Mouse (Mus musculus) neural tube, embryonic 15.5 days (tissue): ENCODE measurements around the gene Pgm1. TPM values are rescaled to one million over a fixed set of nuclear protein-coding genes. Genes with fewer than 3 reads are reported as not detected.

Experiments
- ATAC-seq: fragments of 200-750 bp; cut with Nextera tagmentation; 2 replicates; pipeline ENCODE4 v1.8.0; 2017; ENCODE audit warnings: mild to moderate bottlenecking, moderate TSS enrichment, moderate library complexity; ENCODE audit not compliant: low FRiP score
- H3K27ac ChIP-seq: fragments of 300-500 bp; sonication (generic); replicated peaks from 2 replicates; pipeline ENCODE4 v1.5.1; 2015; ENCODE audit warnings: mild to moderate bottlenecking, inconsistent platforms
- H3K27me3 ChIP-seq: fragments of 300-500 bp; sonication (generic); replicated peaks from 2 replicates; pipeline ENCODE4 v1.6.1; 2015; ENCODE audit warnings: inconsistent platforms
- H3K36me3 ChIP-seq: fragments of 300-500 bp; sonication (generic); 2 replicates; pipeline ENCODE4 v1.6.1; 2015; ENCODE audit warnings: inconsistent platforms
- H3K4me1 ChIP-seq: fragments of 300-500 bp; sonication (generic); 2 replicates; pipeline ENCODE4 v1.6.1; 2015; ENCODE audit warnings: inconsistent platforms
- H3K4me2 ChIP-seq: fragments of 300-500 bp; sonication (generic); 2 replicates; pipeline ENCODE4 v1.6.1; 2015; ENCODE audit warnings: inconsistent platforms, mild to moderate bottlenecking, moderate library complexity
- H3K4me3 ChIP-seq: fragments of 300-500 bp; sonication (generic); replicated peaks from 2 replicates; pipeline ENCODE4 v1.5.1; 2015; ENCODE audit warnings: mild to moderate bottlenecking, inconsistent platforms
- H3K9ac ChIP-seq: fragments of 300-500 bp; sonication (generic); replicated peaks from 2 replicates; pipeline ENCODE4 v1.6.1; 2015; ENCODE audit warnings: mild to moderate bottlenecking, inconsistent platforms
- H3K9me3 ChIP-seq: fragments of 300-500 bp; sonication (generic); replicated peaks from 2 replicates; pipeline ENCODE4 v1.6.1; 2016; ENCODE audit warnings: inconsistent platforms
- WGBS: fragments of 180-500 bp; shearing (Covaris S2); methylation state at CpG from one replicate; pipeline ENCODE4 v1.1.7; 2015; ENCODE audit warnings: mixed read lengths; 5-methylcytosine and 5-hydroxymethylcytosine counted together
- polyA plus RNA-seq: library from polyadenylated mRNA; unstranded; fragments of >200 nt; fragmentation: Nextera tagmentation; extraction: Ambion mirVana; gene quantifications from 2 replicates; pipeline ENCODE4 v1.2.1, GENCODE M21; 2015

Pgm1 gene
- polyA plus RNA-seq, 1 experiment from 2014 or later = 91.9 TPM

DNA sequence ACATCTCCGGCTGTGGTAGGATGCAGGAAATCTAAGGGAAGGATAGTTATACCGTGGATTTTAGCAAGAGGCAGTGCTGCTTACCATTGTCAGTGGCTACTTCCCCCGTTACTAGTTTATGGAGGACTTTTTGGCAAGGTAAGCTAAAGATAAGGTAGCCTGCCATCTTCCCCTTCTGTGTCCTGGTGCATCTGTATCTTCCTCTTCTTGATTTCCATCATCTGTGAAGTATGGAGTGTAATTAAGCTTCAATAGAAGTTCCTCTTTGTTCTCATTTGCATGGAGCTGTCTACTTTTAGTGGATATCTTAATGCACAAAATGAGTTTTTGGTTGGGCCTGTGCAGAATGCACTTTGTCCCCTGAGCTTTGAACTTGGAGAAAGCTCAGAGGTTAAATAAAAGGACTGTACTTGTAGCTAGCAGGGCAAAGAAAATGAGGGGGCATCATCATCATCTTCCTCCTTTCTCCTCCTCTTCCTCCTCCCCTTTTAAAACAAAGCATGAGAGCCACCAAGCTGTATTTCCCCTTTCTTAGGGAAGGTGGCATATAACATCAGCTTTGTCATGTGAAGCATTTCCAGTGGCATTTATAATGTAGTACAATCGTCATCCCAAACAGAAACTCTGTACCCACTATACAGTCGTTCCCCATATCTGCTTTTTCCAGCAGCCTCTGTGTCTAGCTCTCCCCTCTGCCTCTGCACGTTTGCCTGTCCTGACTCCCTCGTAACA lies 29.0 kb downstream of the Pgm1 start:
- H3K4me2 ChIP-seq = no peak overlapping the region
- no peak overlapping the region for H3K27ac ChIP-seq
- 84% methylated on average over 7 of the region's 7 CpGs for WGBS
- H3K27me3 ChIP-seq = no peaks in the 10 kb centered on the region
- no peaks in the 10 kb centered on the region for H3K4me1 ChIP-seq
- no peaks in the 10 kb centered on the region for H3K9me3 ChIP-seq
- ATAC-seq = no peak
- no peak overlapping the region for H3K9ac ChIP-seq
- H3K4me3 ChIP-seq = no peak overlapping the region
- H3K36me3 ChIP-seq = peaks cover under 1% of the 10 kb centered on the region; the same call in 1 of the 2 replicates

DNA sequence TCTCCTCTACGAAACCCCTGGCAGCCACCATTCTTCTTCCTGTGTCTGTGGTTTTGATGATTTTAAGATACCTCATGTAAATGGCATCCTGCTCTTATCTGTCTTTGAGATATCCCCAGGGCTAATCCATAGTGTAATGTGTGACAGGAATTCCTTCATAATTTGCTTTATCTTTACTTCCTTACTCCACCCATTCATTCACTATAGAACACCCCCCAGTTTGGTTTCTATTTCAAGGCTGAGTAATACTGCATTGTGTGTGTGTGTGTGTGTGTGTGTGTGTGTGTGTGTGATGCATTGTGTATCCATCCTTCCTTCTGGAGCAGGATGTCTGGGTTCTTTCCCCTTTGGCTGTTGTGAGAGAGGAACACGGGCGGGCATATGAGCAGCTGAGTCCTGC lies 30.1 kb downstream of the Pgm1 start:
- ATAC-seq = no peak

DNA sequence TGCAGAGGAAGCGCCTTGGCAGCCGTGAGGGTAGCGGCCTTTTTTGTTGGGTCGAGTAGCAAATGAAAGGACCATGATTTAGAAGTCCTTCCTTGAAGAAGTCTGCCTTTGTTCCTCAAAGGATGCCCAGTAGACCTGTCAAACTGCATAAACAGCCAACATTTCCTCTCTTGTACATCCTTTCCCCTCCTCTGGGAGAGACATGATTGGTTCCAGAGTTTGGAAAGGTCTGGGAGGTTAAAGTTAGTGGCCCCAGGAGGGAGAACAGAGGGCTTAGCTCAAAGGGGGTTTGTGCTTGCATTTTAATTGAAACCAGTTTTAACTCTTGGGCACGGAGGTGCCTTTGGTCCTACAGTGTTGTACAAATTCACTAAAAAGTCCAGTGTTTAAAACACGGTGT lies 37.3 kb downstream of the Pgm1 start:
- Histone ChIP-seq H3K4me3 (no peak overlapping the region), H3K9ac (no peak overlapping the region), H3K4me2 (no peak overlapping the region), H3K4me1 (no peaks in the 10 kb centered on the region), H3K27me3 (no peaks in the 10 kb centered on the region), H3K36me3 (peaks cover 42% of the 10 kb centered on the region), H3K9me3 (no peaks in the 10 kb centered on the region), H3K27ac (no peak overlapping the region)
- 82% methylated on average over 6 of the region's 6 CpGs for WGBS
- ATAC-seq = no peak

More for the DNA sequence above, 30.1 kb downstream of the Pgm1 start:
- H3K27ac ChIP-seq = no peak overlapping the region
- WGBS = 84% methylated on average over 3 of the region's 3 CpGs
- no peak overlapping the region for H3K4me2 ChIP-seq
- no peaks in the 10 kb centered on the region for H3K4me1 ChIP-seq
- H3K9ac ChIP-seq = no peak overlapping the region
- no peaks in the 10 kb centered on the region for H3K27me3 ChIP-seq
- no peak overlapping the region for H3K4me3 ChIP-seq
- H3K36me3 ChIP-seq = peaks cover 11% of the 10 kb centered on the region
- H3K9me3 ChIP-seq = no peaks in the 10 kb centered on the region

DNA sequence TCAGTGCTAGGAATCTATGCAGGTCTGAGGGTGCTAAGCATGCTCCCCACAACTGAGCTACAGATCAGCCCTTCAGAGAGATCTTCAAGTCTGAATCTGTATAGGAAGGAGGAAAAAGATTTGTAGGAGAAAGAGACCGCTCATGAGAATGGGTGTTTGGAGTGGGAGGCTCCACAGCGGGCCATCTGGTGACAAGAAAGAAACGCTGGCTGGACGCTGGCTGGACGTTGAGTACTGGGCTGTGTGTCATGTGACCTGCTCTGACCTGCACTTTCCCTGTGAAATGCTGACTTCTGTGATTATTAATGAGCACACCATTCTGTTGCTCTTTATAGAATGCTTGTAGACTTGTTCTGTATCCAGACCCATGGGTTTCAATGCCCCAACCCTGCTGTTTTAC lies 40.1 kb downstream of the Pgm1 start:
- no peaks in the 10 kb centered on the region for H3K9me3 ChIP-seq
- WGBS = 46% methylated on average over 5 of the region's 5 CpGs
- H3K9ac ChIP-seq = no peak overlapping the region
- ATAC-seq = no peak
- peaks cover 35% of the 10 kb centered on the region for H3K36me3 ChIP-seq
- no peak overlapping the region for H3K27ac ChIP-seq
- H3K27me3 ChIP-seq = no peaks in the 10 kb centered on the region
- H3K4me3 ChIP-seq = no peak overlapping the region
- no peak overlapping the region for H3K4me2 ChIP-seq
- no peaks in the 10 kb centered on the region for H3K4me1 ChIP-seq

DNA sequence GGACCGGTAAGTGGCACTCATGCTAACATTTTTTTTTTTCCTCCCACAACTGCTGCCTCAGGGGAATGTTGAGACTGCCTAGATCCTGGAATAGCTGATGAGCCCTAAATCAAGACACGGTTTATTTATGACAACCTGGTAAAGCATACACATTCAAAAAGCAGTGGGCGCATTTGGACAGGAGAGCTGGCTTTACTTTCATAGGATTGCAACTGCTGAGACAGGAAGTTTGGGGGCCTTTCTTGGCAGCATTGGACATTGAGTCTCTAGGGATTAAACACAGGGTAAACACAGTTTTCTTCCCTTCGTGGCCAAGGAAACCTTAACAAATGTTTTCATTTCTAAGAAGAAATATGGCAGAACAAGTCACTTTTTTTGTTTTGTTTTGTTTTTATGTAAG lies 40.9 kb downstream of the Pgm1 start:
- peaks cover 31% of the 10 kb centered on the region for H3K36me3 ChIP-seq
- H3K9ac ChIP-seq = no peak overlapping the region
- H3K9me3 ChIP-seq = no peaks in the 10 kb centered on the region
- no peaks in the 10 kb centered on the region for H3K4me1 ChIP-seq
- 76% methylated on average over 4 of the region's 4 CpGs for WGBS
- no peak overlapping the region for H3K4me2 ChIP-seq
- H3K27ac ChIP-seq = no peak overlapping the region
- H3K27me3 ChIP-seq = no peaks in the 10 kb centered on the region
- ATAC-seq = no peak
- H3K4me3 ChIP-seq = no peak overlapping the region

DNA sequence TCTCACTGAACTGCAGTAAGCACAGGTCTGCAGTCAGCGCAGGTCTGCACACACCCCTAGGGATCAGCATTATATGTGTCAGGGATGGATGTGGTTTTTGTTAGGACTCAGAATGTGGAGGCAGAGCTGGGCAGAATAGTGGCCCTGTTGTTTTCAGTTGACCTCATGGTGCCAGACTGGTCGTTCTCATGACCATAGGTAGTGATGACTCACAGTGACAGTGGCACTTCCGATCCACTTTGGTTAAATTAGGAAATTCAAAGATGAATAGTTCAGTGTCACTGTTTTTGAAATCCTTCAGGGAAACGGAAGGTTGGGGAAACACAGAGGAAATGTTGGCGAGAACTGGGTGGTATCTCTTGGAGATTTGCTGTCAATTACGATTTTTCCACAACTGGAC lies 43.7 kb downstream of the Pgm1 start:
- H3K4me2 ChIP-seq = no peak overlapping the region
- no peaks in the 10 kb centered on the region for H3K27me3 ChIP-seq
- no peaks in the 10 kb centered on the region for H3K4me1 ChIP-seq
- peaks cover 16% of the 10 kb centered on the region for H3K36me3 ChIP-seq
- no peak for ATAC-seq
- no peak overlapping the region for H3K4me3 ChIP-seq
- H3K9me3 ChIP-seq = no peaks in the 10 kb centered on the region
- 93% methylated on average over 6 of the region's 6 CpGs for WGBS
- H3K9ac ChIP-seq = no peak overlapping the region
- no peak overlapping the region for H3K27ac ChIP-seq

DNA sequence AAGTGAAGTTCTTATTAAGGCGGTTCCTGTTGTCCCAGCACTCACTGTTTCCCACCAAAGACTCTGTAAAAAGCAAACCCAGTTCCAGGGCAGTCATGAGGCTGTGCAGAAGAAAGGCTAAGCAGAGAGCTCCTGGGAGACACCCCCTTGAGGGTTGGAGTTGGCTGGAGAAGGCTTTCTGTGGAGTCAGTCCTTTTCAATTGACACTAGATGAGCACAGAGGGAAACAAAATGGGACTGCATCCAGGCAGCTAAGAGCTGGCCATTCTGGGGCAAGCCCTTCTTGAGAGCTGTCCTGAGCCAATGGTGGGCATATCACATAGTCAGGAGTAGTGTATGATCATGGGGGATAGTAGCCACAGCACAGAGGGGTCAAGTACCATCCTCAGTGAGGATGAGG lies 44.7 kb downstream of the Pgm1 start:
- no peak overlapping the region for H3K4me2 ChIP-seq
- no peaks in the 10 kb centered on the region for H3K9me3 ChIP-seq
- 89% methylated on average over 1 of the region's 1 CpGs for WGBS
- no peaks in the 10 kb centered on the region for H3K4me1 ChIP-seq
- H3K27me3 ChIP-seq = no peaks in the 10 kb centered on the region
- H3K4me3 ChIP-seq = no peak overlapping the region
- H3K27ac ChIP-seq = no peak overlapping the region
- H3K9ac ChIP-seq = no peak overlapping the region
- peaks cover 11% of the 10 kb centered on the region for H3K36me3 ChIP-seq
- no peak for ATAC-seq

DNA sequence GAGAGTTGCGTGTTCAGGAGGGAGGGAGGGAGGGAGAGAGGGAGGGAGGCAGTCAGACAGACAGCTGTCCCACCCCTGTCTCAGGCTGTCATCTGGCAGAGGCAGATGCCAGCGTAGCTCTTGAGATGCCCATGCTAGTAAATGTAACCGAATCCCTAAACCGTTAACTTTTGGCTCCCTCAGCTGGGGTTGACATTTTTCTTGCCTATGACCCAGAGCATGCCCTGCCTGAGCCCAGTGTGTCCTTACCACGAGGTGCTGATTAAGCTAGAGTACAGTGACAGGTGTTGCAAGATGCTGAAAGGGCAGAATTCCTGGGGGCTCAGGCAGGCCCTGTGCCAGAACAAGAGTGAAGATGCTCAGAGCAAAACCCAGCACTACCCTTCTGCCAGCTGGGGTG lies 45.2 kb downstream of the Pgm1 start:
- Histone ChIP-seq H3K4me3 (no peak overlapping the region), H3K27me3 (no peaks in the 10 kb centered on the region), H3K9me3 (no peaks in the 10 kb centered on the region), H3K36me3 (peaks cover 11% of the 10 kb centered on the region), H3K4me2 (no peak overlapping the region), H3K4me1 (no peaks in the 10 kb centered on the region), H3K9ac (no peak overlapping the region), H3K27ac (no peak overlapping the region)
- 78% methylated on average over 5 of the region's 5 CpGs for WGBS
- ATAC-seq = no peak

DNA sequence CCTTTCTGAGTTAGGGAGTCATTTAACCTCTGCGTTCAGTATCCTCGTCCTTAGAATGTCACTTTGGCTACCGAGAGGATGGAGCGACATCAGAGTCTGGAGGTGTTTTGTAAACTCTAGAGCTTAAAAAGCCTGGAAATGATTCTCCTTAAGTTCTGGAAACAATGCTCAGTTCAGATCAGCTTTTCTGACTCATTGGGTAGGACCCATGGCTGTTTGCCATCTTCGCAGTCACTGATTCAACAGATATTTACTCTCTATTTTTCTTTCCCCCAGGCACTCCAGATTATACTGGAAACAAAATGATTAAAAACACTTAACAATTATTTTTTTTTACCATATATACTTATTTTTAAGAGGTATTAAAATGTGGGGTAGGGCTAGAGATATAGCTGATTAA lies 50.1 kb downstream of the Pgm1 start:
- Histone ChIP-seq H3K9ac (no peak overlapping the region), H3K4me3 (no peak overlapping the region), H3K4me2 (no peak overlapping the region), H3K4me1 (no peaks in the 10 kb centered on the region), H3K36me3 (peaks cover 6% of the 10 kb centered on the region; the same call in 1 of the 2 replicates), H3K27ac (no peak overlapping the region), H3K9me3 (no peaks in the 10 kb centered on the region), H3K27me3 (no peaks in the 10 kb centered on the region)
- no peak for ATAC-seq
- WGBS = 86% methylated on average over 5 of the region's 5 CpGs

DNA sequence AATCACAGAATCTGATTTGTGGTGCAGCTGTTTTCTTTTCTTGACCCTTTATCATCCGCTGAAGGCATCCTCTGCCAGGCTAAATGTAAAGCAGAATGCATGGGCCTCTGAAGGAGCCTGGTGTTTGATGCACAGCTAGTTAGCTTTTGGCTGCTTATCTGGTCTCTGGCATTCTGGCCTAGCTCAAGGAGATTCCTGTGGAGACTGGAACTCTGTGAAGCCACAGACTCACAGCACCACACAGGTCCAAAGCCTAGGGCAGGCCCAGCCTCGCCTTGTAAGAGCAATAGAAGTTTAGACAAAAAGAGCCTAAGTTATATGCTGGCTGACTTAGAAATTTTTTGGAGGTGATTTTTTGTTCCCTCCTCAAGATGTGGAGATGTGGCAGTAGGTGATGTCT lies 52.0 kb downstream of the Pgm1 start:
- 92% methylated on average over 2 of the region's 2 CpGs for WGBS
- no peaks in the 10 kb centered on the region for H3K4me1 ChIP-seq
- no peak overlapping the region for H3K4me2 ChIP-seq
- no peaks in the 10 kb centered on the region for H3K9me3 ChIP-seq
- no peaks in the 10 kb centered on the region for H3K27me3 ChIP-seq
- no peak overlapping the region for H3K9ac ChIP-seq
- peaks cover 6% of the 10 kb centered on the region; the same call in 1 of the 2 replicates for H3K36me3 ChIP-seq
- no peak for ATAC-seq
- no peak overlapping the region for H3K4me3 ChIP-seq
- H3K27ac ChIP-seq = no peak overlapping the region

DNA sequence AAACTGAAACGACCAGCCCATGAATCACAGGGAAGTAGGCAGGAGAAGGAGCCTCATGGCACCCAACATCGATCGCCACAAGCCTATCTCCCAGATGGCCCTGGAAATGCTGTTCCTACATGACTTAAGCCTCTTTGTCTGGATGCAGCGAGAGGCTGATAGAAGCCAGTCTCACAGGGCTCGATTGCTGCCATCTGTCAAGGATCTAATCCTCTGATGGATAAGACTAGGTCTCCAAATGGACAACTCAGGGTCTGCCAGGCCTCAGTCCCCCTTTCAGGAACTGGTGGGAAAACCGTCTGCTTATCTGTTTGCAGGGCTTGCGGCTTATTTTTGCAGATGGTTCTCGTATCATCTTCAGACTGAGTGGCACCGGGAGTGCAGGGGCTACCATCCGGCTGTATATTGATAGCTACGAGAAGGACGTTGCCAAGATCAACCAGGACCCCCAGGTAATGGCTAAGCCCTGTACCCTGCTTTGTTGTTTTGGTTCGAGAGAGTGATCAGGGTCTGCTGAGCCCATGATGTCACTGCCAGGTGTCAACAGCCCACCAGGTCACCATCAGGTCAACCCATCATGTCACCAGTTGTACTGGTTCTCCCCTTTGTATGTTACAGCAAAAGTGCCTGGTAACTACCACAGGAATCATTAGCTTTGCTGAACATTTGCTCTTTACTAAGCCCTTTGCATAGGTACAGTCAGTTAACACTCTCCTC lies 54.6 kb downstream of the Pgm1 start:
- Histone ChIP-seq H3K27me3 (no peaks in the 10 kb centered on the region), H3K9ac (no peak overlapping the region), H3K36me3 (peaks cover 11% of the 10 kb centered on the region), H3K4me1 (no peaks in the 10 kb centered on the region), H3K4me2 (no peak overlapping the region), H3K27ac (no peak overlapping the region), H3K9me3 (no peaks in the 10 kb centered on the region), H3K4me3 (no peak overlapping the region)
- ATAC-seq = no peak
- WGBS = 86% methylated on average over 13 of the region's 13 CpGs

DNA sequence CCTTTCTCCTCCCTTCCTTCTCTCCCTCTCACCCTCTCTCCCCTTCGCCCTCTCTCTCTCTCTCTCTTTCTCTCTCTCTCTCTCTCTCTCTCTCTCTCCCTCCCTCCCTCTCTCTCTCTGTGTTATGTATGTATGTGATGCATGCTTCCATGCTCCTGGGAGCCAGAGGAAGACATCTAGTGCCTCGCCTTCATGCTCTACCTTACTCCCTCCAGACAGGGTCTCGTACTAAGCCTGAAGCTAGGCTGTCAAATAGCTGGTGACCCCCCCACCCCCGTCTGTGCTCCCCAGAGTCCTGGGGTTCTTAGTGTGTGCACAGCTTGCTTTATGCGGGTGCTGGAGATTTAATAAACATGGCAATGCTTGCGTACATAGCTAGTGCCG lies 55.1 kb downstream of the Pgm1 start:
- Histone ChIP-seq H3K27ac (no peak overlapping the region), H3K9ac (no peak overlapping the region), H3K4me2 (no peak overlapping the region), H3K36me3 (peaks cover 11% of the 10 kb centered on the region), H3K9me3 (no peaks in the 10 kb centered on the region), H3K27me3 (no peaks in the 10 kb centered on the region), H3K4me3 (no peak overlapping the region), H3K4me1 (no peaks in the 10 kb centered on the region)
- ATAC-seq = no peak
- WGBS = 72% methylated on average over 7 of the region's 7 CpGs
